Mouse (Mus musculus) layer of hippocampus, adult 9-11 months (tissue): ENCODE results near the gene Hist1h2bm.
"Not testable (repeated sequence)": the region's sequence is repeated elsewhere in the genome, so short reads cannot be mapped to it uniquely, and the experiment has no call there.

ENCODE experiments used
- DNase-seq: peaks from one replicate; pipeline ENCODE4 v3.0.0; 2022

The Hist1h2bm gene

GRCm38 (mm10) chr13:21729544-21729943 lies 7.7 kb downstream of the Hist1h2bm start:
- no peak for DNase-seq

- DNase-seq, result no peak
Observed at GRCm38 (mm10) chr13:21733466-21733865, 11.6 kb downstream of the Hist1h2bm start.

- peak; percentile 70 for DNase-seq
Observed at GRCm38 (mm10) chr13:21734010-21734905, 12.4 kb downstream of the Hist1h2bm start.

- DNase-seq, result peak; percentile 82
Observed at GRCm38 (mm10) chr13:21734906-21735767, 13.3 kb downstream of the Hist1h2bm start, which contains the start of gene Hist1h4j. Hist1h4j (plus strand) TSS chr13:21735064.

- DNase-seq, result no peak
Observed at GRCm38 (mm10) chr13:21745006-21745405, 23.2 kb downstream of the Hist1h2bm start.

GRCm38 (mm10) chr13:21749387-21750158 lies 27.7 kb downstream of the Hist1h2bm start:
- no peak for DNase-seq

GRCm38 (mm10) chr13:21750159-21751017 lies 28.5 kb downstream of the Hist1h2bm start, which contains the start of gene Hist1h4k:
Hist1h4k (minus strand) TSS chr13:21750505.
- DNase-seq, result peak; percentile 93

GRCm38 (mm10) chr13:21751417-21751816 lies 29.6 kb downstream of the Hist1h2bm start:
- no peak for DNase-seq

- no peak for DNase-seq
Observed at GRCm38 (mm10) chr13:21751827-21752226, 30.0 kb downstream of the Hist1h2bm start.

- no peak for DNase-seq
Observed at GRCm38 (mm10) chr13:21752356-21752755, 30.5 kb downstream of the Hist1h2bm start.

- no peak for DNase-seq
Observed at GRCm38 (mm10) chr13:21753051-21753523, 31.2 kb downstream of the Hist1h2bm start.

GRCm38 (mm10) chr13:21753524-21754285 lies 31.9 kb downstream of the Hist1h2bm start, which contains the start of the genes Hist1h2ak and Hist1h2bn:
Hist1h2ak (minus strand) TSS chr13:21753827.
Hist1h2bn (plus strand) TSS chr13:21754123.
- DNase-seq, result peak; percentile 90

GRCm38 (mm10) chr13:21754294-21755001 lies 32.6 kb downstream of the Hist1h2bm start:
- not testable (repeated sequence) for DNase-seq

GRCm38 (mm10) chr13:21755707-21756106 lies 33.9 kb downstream of the Hist1h2bm start:
- DNase-seq, result no peak
